Mouse (Mus musculus): ENCODE data around the gene Dock10.

Dock10 gene

GRCm38 (mm10) chr1:80655854-80656253 lies 102.5 kb downstream of the Dock10 start:
- no peak for DNase-seq (ENCODE audit: low spot score)

GRCm38 (mm10) chr1:80655195-80655594 lies 103.1 kb downstream of the Dock10 start:
- DNase-seq (ENCODE audit: low spot score): no peak

GRCm38 (mm10) chr1:80654177-80654576 lies 104.2 kb downstream of the Dock10 start:
- no peak for DNase-seq (ENCODE audit: low spot score)

- DNase-seq (ENCODE audit: low spot score): no peak
Observed at GRCm38 (mm10) chr1:80652803-80653202, 105.5 kb downstream of the Dock10 start.

GRCm38 (mm10) chr1:80652083-80652482 lies 106.2 kb downstream of the Dock10 start:
- no peak for DNase-seq (ENCODE audit: low spot score)

- DNase-seq (ENCODE audit: low spot score): no peak
Observed at GRCm38 (mm10) chr1:80646602-80647001, 111.7 kb downstream of the Dock10 start.

- DNase-seq (ENCODE audit: low spot score): no peak
Observed at GRCm38 (mm10) chr1:80643866-80644451, 114.4 kb downstream of the Dock10 start.

- DNase-seq (ENCODE audit: low spot score): no peak
Observed at GRCm38 (mm10) chr1:80641832-80642231, 116.5 kb downstream of the Dock10 start.

- no peak for DNase-seq (ENCODE audit: low spot score)
Observed at GRCm38 (mm10) chr1:80641288-80641687, 117.0 kb downstream of the Dock10 start.

- no peak for DNase-seq (ENCODE audit: low spot score)
Observed at GRCm38 (mm10) chr1:80639553-80639952, 118.8 kb downstream of the Dock10 start.

- no peak for DNase-seq (ENCODE audit: low spot score)
Observed at GRCm38 (mm10) chr1:80637214-80637705, 121.1 kb downstream of the Dock10 start.

GRCm38 (mm10) chr1:80635825-80636224 lies 122.5 kb downstream of the Dock10 start:
- DNase-seq (ENCODE audit: low spot score): no peak

- no peak for DNase-seq (ENCODE audit: low spot score)
Observed at GRCm38 (mm10) chr1:80633536-80633935, 124.8 kb downstream of the Dock10 start.

GRCm38 (mm10) chr1:80630179-80631149 lies 127.9 kb downstream of the Dock10 start:
- no peak for DNase-seq (ENCODE audit: low spot score)

GRCm38 (mm10) chr1:80628054-80628453 lies 130.3 kb downstream of the Dock10 start:
- DNase-seq (ENCODE audit: low spot score): no peak

- no peak for DNase-seq (ENCODE audit: low spot score)
Observed at GRCm38 (mm10) chr1:80626800-80627199, 131.5 kb downstream of the Dock10 start.

GRCm38 (mm10) chr1:80625371-80625770 lies 133.0 kb downstream of the Dock10 start:
- DNase-seq (ENCODE audit: low spot score): no peak

- no peak for DNase-seq (ENCODE audit: low spot score)
Observed at GRCm38 (mm10) chr1:80624552-80624951, 133.8 kb downstream of the Dock10 start.

- no peak for DNase-seq (ENCODE audit: low spot score)
Observed at GRCm38 (mm10) chr1:80622646-80623045, 135.7 kb downstream of the Dock10 start.

- no peak for DNase-seq (ENCODE audit: low spot score)
Observed at GRCm38 (mm10) chr1:80619100-80619499, 139.2 kb downstream of the Dock10 start.

GRCm38 (mm10) chr1:80616671-80617070 lies 141.7 kb downstream of the Dock10 start:
- DNase-seq (ENCODE audit: low spot score): no peak

GRCm38 (mm10) chr1:80614750-80615149 lies 143.6 kb downstream of the Dock10 start:
- no peak for DNase-seq (ENCODE audit: low spot score)

GRCm38 (mm10) chr1:80613395-80614011 lies 144.8 kb downstream of the Dock10 start:
- DNase-seq (ENCODE audit: low spot score): no peak
